Mouse (Mus musculus): ENCODE data around the gene Dtx2.

DNA sequence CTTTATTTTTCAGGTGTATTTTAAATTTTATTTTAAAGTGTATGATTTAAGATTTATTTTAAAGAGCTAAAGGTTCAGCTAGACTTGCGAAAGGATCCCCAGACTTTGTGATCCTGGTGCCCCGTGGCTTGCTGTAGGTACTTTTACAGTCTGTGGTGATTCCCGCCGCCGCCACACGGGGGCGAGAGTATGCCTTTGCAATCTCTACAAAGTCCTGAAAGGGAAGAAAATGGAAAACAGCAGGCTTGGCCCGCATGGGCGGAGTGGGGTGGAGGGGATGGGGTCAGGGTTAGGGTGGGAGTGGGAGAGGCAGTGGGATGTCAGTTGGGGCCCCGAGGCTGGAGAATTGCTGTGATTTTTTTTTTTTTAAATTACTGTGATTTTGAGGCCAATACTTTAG is 51.4 kb downstream of the Dtx2 start:
- TF ChIP-seq ZC3H11A (IDR thresholded peaks at IDR 0.05; ENCODE audit: borderline replicate concordance, low read depth, low read length) = peak; percentile 65; the same call in 1 of the 2 replicates
- no peak for TF ChIP-seq ZNF384 (IDR thresholded peaks at IDR 0.05; ENCODE audit: low read depth, low read length)
